Mouse (Mus musculus): ENCODE measurements at regions not wholly inside any gene's neighbourhood (a gene's known extent, or its start where the extent isn't known, plus 50 kb on each side); places are given as distances from the start of the nearest gene placed in this dataset.

DNA sequence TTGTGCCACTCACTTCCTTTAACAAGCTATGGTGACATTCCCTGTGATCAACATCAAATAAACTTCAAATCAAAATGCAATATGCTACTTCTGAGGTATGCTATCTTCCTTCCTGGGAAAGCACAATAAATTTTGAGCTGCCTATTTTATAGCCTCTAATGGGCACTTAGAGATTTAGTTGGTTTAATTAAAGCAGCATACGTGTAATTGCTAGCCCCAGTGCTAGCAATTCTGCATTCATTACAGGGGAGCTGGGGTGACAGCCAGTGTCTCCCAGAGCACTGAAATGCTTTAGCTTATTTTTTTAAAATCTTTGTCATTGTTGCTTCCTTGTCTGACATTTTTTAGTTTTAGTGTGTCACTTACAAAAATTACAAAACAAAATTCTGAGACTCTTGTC is 355.8 kb downstream of the Rnd3 start:
- Histone ChIP-seq H3K36me3 (ENCODE audit: control insufficient read depth, insufficient read depth, low read length, poor library complexity, severe bottlenecking) (no peaks in the 10 kb centered on the region), H3K27ac (ENCODE audit: insufficient read depth, low read depth, low read length, poor library complexity, severe bottlenecking) (no peak overlapping the region), H3K4me3 (ENCODE audit: insufficient read depth in 1 of 2, low read depth in 1 of 2, low read length in 2 of 2, poor library complexity in 1 of 2, severe bottlenecking in 1 of 2) (no peak overlapping the region), H3K9ac (ENCODE audit: insufficient read depth, low read depth, low read length, poor library complexity, severe bottlenecking) (no peak overlapping the region), H3K4me1 (ENCODE audit: control insufficient read depth in 2 of 2, insufficient read depth in 2 of 2, low read length in 2 of 2, poor library complexity in 1 of 2) (no peaks in the 10 kb centered on the region), H3K9me3 (ENCODE audit: control insufficient read depth, insufficient read depth, low read depth, low read length) (0 out of 2 replicates have a peak, but pooled peaks cover 2% of the 10 kb centered on the region)
- DNase-seq (ENCODE audit: low read depth, low spot score), result no peak
- in situ Hi-C loops (cut with MboI; ENCODE audit: low sequenced_read_pairs in 2 of 2, unreplicated experiment in 2 of 2), result no loop called here
- TF ChIP-seq ZC3H11A (IDR thresholded peaks at IDR 0.05; ENCODE audit: borderline replicate concordance, low read depth, low read length) (no peak), ZNF384 (IDR thresholded peaks at IDR 0.05; ENCODE audit: low read depth, low read length) (no peak), HCFC1 (IDR thresholded peaks at IDR 0.05; ENCODE audit: borderline replicate concordance, insufficient read depth, low read length) (no peak), CHD2 (IDR thresholded peaks at IDR 0.05; ENCODE audit: low read depth, low read length) (no peak), MAFK (IDR thresholded peaks at IDR 0.05; ENCODE audit: insufficient read depth, low read depth, low read length) (no peak)

DNA sequence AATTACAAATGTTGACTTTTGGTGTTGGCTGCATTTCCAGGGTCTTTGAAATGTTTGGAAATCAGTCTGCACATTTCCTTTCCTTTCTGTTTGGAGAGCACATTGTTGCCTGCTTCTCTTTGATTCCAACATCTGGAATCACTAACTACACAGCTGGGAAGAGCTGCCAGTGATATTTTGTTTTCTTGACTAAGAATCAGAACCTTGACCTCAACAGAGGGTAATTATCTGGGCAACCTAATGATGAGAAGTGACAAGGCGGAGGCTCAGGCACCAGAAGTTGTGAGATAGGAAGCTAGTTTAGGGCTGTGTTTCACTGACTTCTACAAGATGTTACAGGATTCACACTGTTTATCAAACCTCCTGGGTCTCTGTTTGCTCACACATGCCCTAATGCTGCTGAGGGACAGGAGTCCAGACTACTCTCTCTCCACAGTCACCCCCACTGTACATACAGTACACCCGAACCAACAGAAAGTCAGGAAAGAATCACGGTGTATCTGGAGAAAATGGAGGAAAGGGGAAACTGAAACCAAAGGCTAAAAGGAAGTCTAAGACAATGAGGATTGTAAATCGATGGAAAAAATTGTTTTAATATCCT is 359.8 kb downstream of the Rnd3 start:
- Histone ChIP-seq H3K4me1 (ENCODE audit: control insufficient read depth in 2 of 2, insufficient read depth in 2 of 2, low read length in 2 of 2, poor library complexity in 1 of 2) (no peaks in the 10 kb centered on the region), H3K27ac (ENCODE audit: insufficient read depth, low read depth, low read length, poor library complexity, severe bottlenecking) (no peak overlapping the region), H3K36me3 (ENCODE audit: control insufficient read depth, insufficient read depth, low read length, poor library complexity, severe bottlenecking) (no peaks in the 10 kb centered on the region), H3K4me3 (ENCODE audit: insufficient read depth in 1 of 2, low read depth in 1 of 2, low read length in 2 of 2, poor library complexity in 1 of 2, severe bottlenecking in 1 of 2) (no peak overlapping the region), H3K9me3 (ENCODE audit: control insufficient read depth, insufficient read depth, low read depth, low read length) (no peaks in the 10 kb centered on the region), H3K9ac (ENCODE audit: insufficient read depth, low read depth, low read length, poor library complexity, severe bottlenecking) (no peak overlapping the region)
- in situ Hi-C loops (cut with MboI; ENCODE audit: low sequenced_read_pairs in 2 of 2, unreplicated experiment in 2 of 2), result no loop called here
- no peak for DNase-seq (ENCODE audit: low read depth, low spot score)
- TF ChIP-seq MAFK (IDR thresholded peaks at IDR 0.05; ENCODE audit: insufficient read depth, low read depth, low read length), result no peak
- no peak for TF ChIP-seq ZNF384 (IDR thresholded peaks at IDR 0.05; ENCODE audit: low read depth, low read length)
- no peak for TF ChIP-seq CHD2 (IDR thresholded peaks at IDR 0.05; ENCODE audit: low read depth, low read length)
- no peak for TF ChIP-seq HCFC1 (IDR thresholded peaks at IDR 0.05; ENCODE audit: borderline replicate concordance, insufficient read depth, low read length)
- no peak for TF ChIP-seq ZC3H11A (IDR thresholded peaks at IDR 0.05; ENCODE audit: borderline replicate concordance, low read depth, low read length)

DNA sequence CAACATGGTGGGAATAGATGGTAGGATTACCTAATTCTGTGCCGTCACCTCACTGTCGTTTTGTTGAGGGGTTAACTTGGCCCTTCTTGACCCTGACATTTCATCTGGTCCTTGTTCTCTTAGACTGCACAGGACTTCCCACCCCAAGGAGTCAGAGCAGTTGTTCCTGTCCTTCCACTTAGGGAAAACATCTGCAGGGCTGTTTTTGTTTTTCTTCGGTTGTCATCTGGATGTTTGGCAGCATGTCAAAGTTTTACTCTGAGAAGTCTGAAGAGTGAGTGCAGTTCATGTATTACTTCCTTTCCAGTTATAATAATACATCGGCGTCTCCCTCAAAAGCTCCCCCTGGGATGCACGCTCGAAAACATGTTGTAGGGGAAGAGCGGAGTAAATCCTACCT is 376.8 kb downstream of the Rnd3 start:
- no peak overlapping the region for H3K9ac ChIP-seq (ENCODE audit: insufficient read depth, low read depth, low read length, poor library complexity, severe bottlenecking)
- no peak overlapping the region for H3K27ac ChIP-seq (ENCODE audit: insufficient read depth, low read depth, low read length, poor library complexity, severe bottlenecking)
- no peak for DNase-seq (ENCODE audit: low read depth, low spot score)
- no peaks in the 10 kb centered on the region for H3K9me3 ChIP-seq (ENCODE audit: control insufficient read depth, insufficient read depth, low read depth, low read length)
- no peaks in the 10 kb centered on the region for H3K4me1 ChIP-seq (ENCODE audit: control insufficient read depth in 2 of 2, insufficient read depth in 2 of 2, low read length in 2 of 2, poor library complexity in 1 of 2)
- in situ Hi-C loops (cut with MboI; ENCODE audit: low sequenced_read_pairs in 2 of 2, unreplicated experiment in 2 of 2), result no loop called here
- H3K4me3 ChIP-seq (ENCODE audit: insufficient read depth in 1 of 2, low read depth in 1 of 2, low read length in 2 of 2, poor library complexity in 1 of 2, severe bottlenecking in 1 of 2), result no peak overlapping the region
- TF ChIP-seq ZNF384 (IDR thresholded peaks at IDR 0.05; ENCODE audit: low read depth, low read length), result no peak
- TF ChIP-seq CHD2 (IDR thresholded peaks at IDR 0.05; ENCODE audit: low read depth, low read length), result no peak
- no peak for TF ChIP-seq MAFK (IDR thresholded peaks at IDR 0.05; ENCODE audit: insufficient read depth, low read depth, low read length)
- no peak for TF ChIP-seq HCFC1 (IDR thresholded peaks at IDR 0.05; ENCODE audit: borderline replicate concordance, insufficient read depth, low read length)
- TF ChIP-seq ZC3H11A (IDR thresholded peaks at IDR 0.05; ENCODE audit: borderline replicate concordance, low read depth, low read length), result no peak
- no peaks in the 10 kb centered on the region for H3K36me3 ChIP-seq (ENCODE audit: control insufficient read depth, insufficient read depth, low read length, poor library complexity, severe bottlenecking)

DNA sequence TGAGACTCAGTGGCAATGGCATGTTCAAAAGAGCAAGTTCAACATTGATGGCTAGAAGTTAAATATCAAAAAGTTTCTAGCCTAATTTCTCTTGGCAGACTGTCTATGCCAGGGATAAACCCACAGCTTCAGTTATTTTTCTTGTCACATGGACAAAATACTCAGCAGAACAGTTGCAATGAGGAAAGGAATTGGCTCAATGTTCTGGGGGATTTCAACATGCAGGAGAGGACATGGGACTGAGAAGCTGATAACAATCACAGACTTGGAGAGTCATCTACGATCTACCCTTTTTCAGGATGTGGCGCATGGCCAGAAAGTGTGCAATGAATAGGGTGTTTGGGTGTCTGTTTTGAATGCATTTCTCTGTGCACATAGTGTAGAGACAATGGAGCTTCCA is 389.9 kb downstream of the Rnd3 start:
- Histone ChIP-seq H3K9me3 (ENCODE audit: control insufficient read depth, insufficient read depth, low read depth, low read length) (no peaks in the 10 kb centered on the region), H3K27ac (ENCODE audit: insufficient read depth, low read depth, low read length, poor library complexity, severe bottlenecking) (no peak overlapping the region), H3K36me3 (ENCODE audit: control insufficient read depth, insufficient read depth, low read length, poor library complexity, severe bottlenecking) (no peaks in the 10 kb centered on the region), H3K4me3 (ENCODE audit: insufficient read depth in 1 of 2, low read depth in 1 of 2, low read length in 2 of 2, poor library complexity in 1 of 2, severe bottlenecking in 1 of 2) (no peak overlapping the region), H3K4me1 (ENCODE audit: control insufficient read depth in 2 of 2, insufficient read depth in 2 of 2, low read length in 2 of 2, poor library complexity in 1 of 2) (no peaks in the 10 kb centered on the region), H3K9ac (ENCODE audit: insufficient read depth, low read depth, low read length, poor library complexity, severe bottlenecking) (no peak overlapping the region)
- in situ Hi-C loops (cut with MboI; ENCODE audit: low sequenced_read_pairs in 2 of 2, unreplicated experiment in 2 of 2), result no loop called here
- DNase-seq (ENCODE audit: low read depth, low spot score), result no peak
- no peak for TF ChIP-seq HCFC1 (IDR thresholded peaks at IDR 0.05; ENCODE audit: borderline replicate concordance, insufficient read depth, low read length)
- TF ChIP-seq CHD2 (IDR thresholded peaks at IDR 0.05; ENCODE audit: low read depth, low read length), result no peak
- no peak for TF ChIP-seq ZC3H11A (IDR thresholded peaks at IDR 0.05; ENCODE audit: borderline replicate concordance, low read depth, low read length)
- no peak for TF ChIP-seq MAFK (IDR thresholded peaks at IDR 0.05; ENCODE audit: insufficient read depth, low read depth, low read length)
- no peak for TF ChIP-seq ZNF384 (IDR thresholded peaks at IDR 0.05; ENCODE audit: low read depth, low read length)
